Mouse (Mus musculus) forebrain, embryonic 13.5 days (tissue): ENCODE results near the gene Rasgrf1. TPM values are rescaled to one million over a fixed set of nuclear protein-coding genes. Genes with fewer than 3 reads are reported as not detected.
A peak's percentile ranks its signal among the peaks of the same experiment; 100 is the strongest.

Source experiments
- ATAC-seq: fragments of 200-750 bp; cut with Nextera tagmentation; 2 replicates; pipeline ENCODE4 v1.8.0; 2017
- H3K27ac ChIP-seq: fragments of 300-500 bp; sonication (generic); 2 replicates; pipeline ENCODE4 v1.5.1; 2015; ENCODE audit warnings: inconsistent platforms, mild to moderate bottlenecking, moderate library complexity
- H3K27me3 ChIP-seq: fragments of 300-500 bp; sonication (generic); 2 replicates; pipeline ENCODE4 v1.6.1; 2015; ENCODE audit warnings: mild to moderate bottlenecking, inconsistent platforms
- H3K36me3 ChIP-seq: fragments of 300-500 bp; sonication (generic); 2 replicates; pipeline ENCODE4 v1.6.1; 2015; ENCODE audit warnings: mild to moderate bottlenecking, inconsistent platforms; ENCODE audit not compliant: poor library complexity, severe bottlenecking
- H3K4me1 ChIP-seq: fragments of 300-500 bp; sonication (generic); 2 replicates; pipeline ENCODE4 v1.6.1; 2015; ENCODE audit warnings: inconsistent platforms
- H3K4me2 ChIP-seq: fragments of 300-500 bp; sonication (generic); 2 replicates; pipeline ENCODE4 v1.6.1; 2015; ENCODE audit warnings: inconsistent platforms, mild to moderate bottlenecking, moderate library complexity
- H3K4me3 ChIP-seq: fragments of 300-500 bp; sonication (generic); 2 replicates; pipeline ENCODE4 v1.5.1; 2015; ENCODE audit warnings: mild to moderate bottlenecking, inconsistent platforms
- H3K9ac ChIP-seq: fragments of 300-500 bp; sonication (generic); 2 replicates; pipeline ENCODE4 v1.6.1; 2015; ENCODE audit warnings: mild to moderate bottlenecking, inconsistent platforms
- H3K9me3 ChIP-seq: fragments of 300-500 bp; sonication (generic); replicated peaks from 2 replicates; pipeline ENCODE4 v1.6.1; 2016; ENCODE audit warnings: inconsistent platforms
- WGBS: fragments of 180-500 bp; shearing (Covaris S2); methylation state at CpG from one replicate; pipeline ENCODE4 v1.1.7; 2015; 5-methylcytosine and 5-hydroxymethylcytosine counted together
- polyA plus RNA-seq: library from polyadenylated mRNA; unstranded; fragments of >200 nt; fragmentation: Nextera tagmentation; extraction: Ambion mirVana; gene quantifications from 2 replicates; pipeline ENCODE4 v1.2.1, GENCODE M21; 2015

Rasgrf1 gene
- 1.7 and 2.1 TPM in 2 replicates for polyA plus RNA-seq

GRCm38 (mm10) chr9:89909131-89910010 is at the start of gene Rasgrf1:
Rasgrf1 (plus strand) TSS chr9:89909908.
- WGBS, result under 1% methylated on average over 58 of the region's 64 CpGs

DNA sequence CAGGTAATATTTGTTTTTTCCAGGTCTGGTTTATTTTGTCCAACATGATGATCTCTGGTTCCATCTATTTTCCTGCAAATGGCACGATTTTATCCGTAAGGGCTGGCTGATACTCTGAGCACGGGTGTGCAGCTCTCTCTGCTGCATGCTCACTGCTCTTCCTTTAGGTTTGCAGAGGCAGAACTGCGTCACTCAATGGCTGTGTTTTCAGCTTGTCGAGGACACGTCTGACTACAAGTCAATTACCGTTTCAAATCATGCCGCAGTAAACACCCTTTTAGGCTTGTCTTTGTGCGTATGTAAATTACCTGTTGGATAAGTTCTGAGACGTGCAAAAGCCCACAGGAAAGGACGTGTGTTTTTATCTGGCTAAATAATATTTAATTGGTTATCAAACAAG is 49.6 kb upstream of the Rasgrf1 start:
- H3K4me1 ChIP-seq, result peaks cover 8% of the 10 kb centered on the region
- 0 out of 2 replicates have a peak, but pooled peaks cover 3% of the 10 kb centered on the region for H3K27me3 ChIP-seq
- H3K9me3 ChIP-seq, result no peaks in the 10 kb centered on the region
- H3K36me3 ChIP-seq, result no peaks in the 10 kb centered on the region
- no peak overlapping the region for H3K4me3 ChIP-seq
- ATAC-seq, result peak; percentile 77
- H3K27ac ChIP-seq, result no peak overlapping the region
- no peak overlapping the region for H3K9ac ChIP-seq
- WGBS, result 34% methylated on average over 11 of the region's 11 CpGs
- peak overlapping the region; percentile 18; the same call in 1 of the 2 replicates for H3K4me2 ChIP-seq

More at GRCm38 (mm10) chr9:89909131-89910010, at the start of gene Rasgrf1:
- peak within 1 kb of the TSS; percentile 50 for H3K4me3 ChIP-seq
- no peak within 1 kb of the TSS for H3K27ac ChIP-seq
- peaks cover 27% of the 10 kb centered on the region for H3K4me1 ChIP-seq
- peak; percentile 80 for ATAC-seq
- no peaks in the 10 kb centered on the region for H3K9me3 ChIP-seq
- peak within 1 kb of the TSS; percentile 95 for H3K4me2 ChIP-seq
- H3K9ac ChIP-seq, result peak within 1 kb of the TSS; percentile 59
- H3K36me3 ChIP-seq, result no peaks in the 10 kb centered on the region
- peaks cover 91% of the 10 kb centered on the region for H3K27me3 ChIP-seq

- H3K9me3 ChIP-seq, result no peaks in the 10 kb centered on the region
- H3K27me3 ChIP-seq, result 0 out of 2 replicates have a peak, but pooled peaks cover 3% of the 10 kb centered on the region
- H3K4me3 ChIP-seq, result no peak overlapping the region
- H3K27ac ChIP-seq, result no peak overlapping the region
- no peak for ATAC-seq
- no peaks in the 10 kb centered on the region for H3K36me3 ChIP-seq
- 31% methylated on average over 6 of the region's 6 CpGs for WGBS
- H3K9ac ChIP-seq, result no peak overlapping the region
- peak overlapping the region; percentile 18; the same call in 1 of the 2 replicates for H3K4me2 ChIP-seq
- H3K4me1 ChIP-seq, result peaks cover 8% of the 10 kb centered on the region
Measured at GRCm38 (mm10) chr9:89860584-89860983, 49.1 kb upstream of the Rasgrf1 start.

GRCm38 (mm10) chr9:89867141-89867540 is 42.6 kb upstream of the Rasgrf1 start:
- Histone ChIP-seq H3K9ac (no peak overlapping the region), H3K27ac (no peak overlapping the region), H3K4me1 (peaks cover 9% of the 10 kb centered on the region; the same call in 1 of the 2 replicates), H3K4me3 (no peak overlapping the region), H3K9me3 (no peaks in the 10 kb centered on the region), H3K27me3 (peaks cover 56% of the 10 kb centered on the region), H3K4me2 (no peak overlapping the region), H3K36me3 (no peaks in the 10 kb centered on the region)
- WGBS, result 35% methylated on average over 4 of the region's 4 CpGs
- ATAC-seq, result no peak

- H3K4me2 ChIP-seq, result peak overlapping the region; percentile 38
- no peaks in the 10 kb centered on the region for H3K36me3 ChIP-seq
- no peak; the same call in 1 of the 2 replicates for ATAC-seq
- WGBS, result 3% methylated on average over 16 of the region's 16 CpGs
- H3K4me1 ChIP-seq, result peaks cover 9% of the 10 kb centered on the region; the same call in 1 of the 2 replicates
- H3K9me3 ChIP-seq, result no peaks in the 10 kb centered on the region
- H3K9ac ChIP-seq, result no peak overlapping the region
- H3K4me3 ChIP-seq, result peak overlapping the region; percentile 14; the same call in 1 of the 2 replicates
- no peak overlapping the region for H3K27ac ChIP-seq
- H3K27me3 ChIP-seq, result peaks cover 66% of the 10 kb centered on the region
Measured at GRCm38 (mm10) chr9:89868093-89868729, 41.5 kb upstream of the Rasgrf1 start.

DNA sequence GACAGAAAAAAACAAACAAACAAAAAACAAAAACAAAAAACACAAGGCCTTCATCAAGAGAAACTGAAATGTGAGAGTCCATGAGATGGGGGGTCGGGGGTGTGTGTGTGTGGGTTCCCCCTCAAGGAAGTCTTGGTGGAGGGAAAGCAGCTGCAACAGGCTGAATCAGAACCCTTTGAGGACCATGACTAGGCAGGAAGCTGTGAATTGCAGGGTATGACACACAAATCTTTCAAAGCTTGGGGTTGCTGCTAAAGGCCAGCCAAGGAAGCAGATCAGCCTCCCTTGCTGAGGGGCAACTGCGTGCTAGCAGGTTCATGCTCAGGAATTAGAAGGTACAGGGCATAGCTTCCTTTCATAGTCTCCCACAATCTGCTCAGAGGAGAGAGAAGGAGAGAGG is 40.1 kb upstream of the Rasgrf1 start:
- WGBS, result 23% methylated on average over 2 of the region's 2 CpGs
- no peak overlapping the region for H3K9ac ChIP-seq
- H3K4me3 ChIP-seq, result no peak overlapping the region
- ATAC-seq, result no peak
- H3K4me2 ChIP-seq, result no peak overlapping the region
- peaks cover 76% of the 10 kb centered on the region for H3K27me3 ChIP-seq
- no peak overlapping the region for H3K27ac ChIP-seq
- peaks cover 9% of the 10 kb centered on the region; the same call in 1 of the 2 replicates for H3K4me1 ChIP-seq
- H3K9me3 ChIP-seq, result no peaks in the 10 kb centered on the region
- H3K36me3 ChIP-seq, result no peaks in the 10 kb centered on the region

DNA sequence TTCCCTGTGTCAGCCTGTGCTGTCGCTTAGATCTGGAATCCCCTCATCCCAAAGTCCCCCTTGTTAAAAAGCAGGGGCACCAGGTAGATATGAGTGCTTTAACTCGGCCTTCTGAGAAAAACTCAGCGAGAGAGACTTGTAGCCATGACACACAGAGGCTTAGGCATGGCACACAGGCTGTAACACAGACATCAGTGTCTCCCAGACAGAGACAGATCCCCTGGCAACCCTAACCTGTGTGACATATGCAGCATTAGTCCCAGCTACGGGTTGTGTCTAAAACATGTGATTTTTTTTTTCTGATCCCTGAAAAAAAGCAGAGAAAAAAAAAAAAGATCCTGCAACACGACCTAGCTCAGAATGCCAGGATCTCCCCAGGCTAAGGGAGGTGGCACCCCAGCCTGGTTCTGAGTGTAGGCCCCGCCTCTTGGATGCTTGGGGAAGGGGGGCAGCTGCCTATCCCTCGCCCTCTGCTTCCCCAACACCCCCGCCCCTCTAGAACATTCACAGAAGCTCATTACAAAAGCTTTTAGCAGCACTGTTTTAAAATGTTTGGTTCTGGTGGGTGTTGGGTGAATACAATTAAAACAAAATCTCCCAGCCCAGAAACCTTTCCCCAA is 39.1 kb upstream of the Rasgrf1 start:
- Histone ChIP-seq H3K27me3 (peaks cover 86% of the 10 kb centered on the region), H3K4me2 (no peak overlapping the region), H3K9me3 (no peaks in the 10 kb centered on the region), H3K27ac (no peak overlapping the region), H3K36me3 (no peaks in the 10 kb centered on the region), H3K4me3 (no peak overlapping the region), H3K4me1 (peaks cover 9% of the 10 kb centered on the region; the same call in 1 of the 2 replicates), H3K9ac (0 out of 2 replicates have a peak overlapping the region, but pooled peaks have one; percentile 16)
- WGBS, result 6% methylated on average over 8 of the region's 8 CpGs
- peak; percentile 70 for ATAC-seq

DNA sequence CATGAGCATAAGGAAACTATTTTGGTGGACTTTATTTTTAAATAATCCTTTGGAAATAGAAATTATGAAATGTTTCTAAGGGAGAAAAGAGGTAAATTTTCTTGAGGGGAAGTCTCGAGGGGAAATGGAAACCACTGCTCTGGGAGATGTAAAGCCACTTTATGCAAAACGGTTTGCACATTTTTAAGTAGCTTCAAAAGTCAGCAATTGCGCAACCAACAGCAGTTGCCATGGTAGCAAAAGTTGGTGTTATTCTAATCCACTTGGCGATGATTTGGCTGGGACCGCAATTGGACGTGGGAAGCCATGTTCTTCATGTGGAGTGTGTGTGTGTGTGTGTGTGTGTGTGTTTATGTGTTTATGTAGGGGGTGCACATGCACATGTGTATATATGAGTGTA is 37.6 kb upstream of the Rasgrf1 start:
- ATAC-seq, result no peak
- 73% methylated on average over 6 of the region's 6 CpGs for WGBS
- H3K9me3 ChIP-seq, result no peaks in the 10 kb centered on the region
- peaks cover 9% of the 10 kb centered on the region; the same call in 1 of the 2 replicates for H3K4me1 ChIP-seq
- H3K4me3 ChIP-seq, result no peak overlapping the region
- peaks cover 87% of the 10 kb centered on the region for H3K27me3 ChIP-seq
- no peak overlapping the region for H3K4me2 ChIP-seq
- no peak overlapping the region for H3K9ac ChIP-seq
- no peak overlapping the region for H3K27ac ChIP-seq
- no peaks in the 10 kb centered on the region for H3K36me3 ChIP-seq

DNA sequence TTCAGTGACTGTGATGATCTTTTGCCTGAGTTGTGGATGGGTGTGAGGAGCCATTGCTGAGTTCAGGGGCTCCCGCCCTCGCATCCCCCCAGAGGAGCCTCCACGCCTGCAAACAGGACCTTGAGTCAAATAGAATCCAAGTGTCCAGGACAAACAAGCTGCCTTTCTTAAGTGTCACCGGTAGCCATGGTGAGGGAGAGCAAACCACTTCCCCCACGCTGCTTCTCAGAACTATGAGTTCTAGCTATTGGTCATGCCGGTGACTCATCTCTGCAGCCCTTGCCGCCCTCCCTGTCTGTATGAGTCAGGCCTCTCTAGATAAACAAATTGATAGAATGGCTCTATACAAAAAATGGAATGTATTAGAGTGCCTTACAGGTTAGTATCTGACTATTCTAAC is 35.3 kb upstream of the Rasgrf1 start:
- 63% methylated on average over 7 of the region's 7 CpGs for WGBS
- no peak overlapping the region for H3K9ac ChIP-seq
- peaks cover 78% of the 10 kb centered on the region for H3K27me3 ChIP-seq
- no peaks in the 10 kb centered on the region for H3K4me1 ChIP-seq
- no peak overlapping the region for H3K4me3 ChIP-seq
- no peaks in the 10 kb centered on the region for H3K36me3 ChIP-seq
- H3K27ac ChIP-seq, result no peak overlapping the region
- peaks cover 7% of the 10 kb centered on the region for H3K9me3 ChIP-seq
- no peak for ATAC-seq
- no peak overlapping the region for H3K4me2 ChIP-seq

- Histone ChIP-seq H3K36me3 (no peaks in the 10 kb centered on the region), H3K4me3 (no peak overlapping the region), H3K4me1 (no peaks in the 10 kb centered on the region), H3K27me3 (peaks cover 72% of the 10 kb centered on the region), H3K9me3 (peaks cover 10% of the 10 kb centered on the region), H3K4me2 (no peak overlapping the region), H3K9ac (no peak overlapping the region), H3K27ac (no peak overlapping the region)
- 48% methylated on average over 5 of the region's 5 CpGs for WGBS
- no peak for ATAC-seq
Measured at GRCm38 (mm10) chr9:89875551-89875950, 34.2 kb upstream of the Rasgrf1 start.

- no peaks in the 10 kb centered on the region for H3K4me1 ChIP-seq
- 43% methylated on average over 11 of the region's 11 CpGs for WGBS
- no peak overlapping the region for H3K9ac ChIP-seq
- H3K27me3 ChIP-seq, result peaks cover 59% of the 10 kb centered on the region
- H3K4me3 ChIP-seq, result no peak overlapping the region
- peaks cover 10% of the 10 kb centered on the region for H3K9me3 ChIP-seq
- H3K4me2 ChIP-seq, result no peak overlapping the region
- no peaks in the 10 kb centered on the region for H3K36me3 ChIP-seq
- H3K27ac ChIP-seq, result no peak overlapping the region
- no peak for ATAC-seq
Measured at GRCm38 (mm10) chr9:89878471-89879020, 31.2 kb upstream of the Rasgrf1 start.
